Mouse (Mus musculus) lung, postnatal 36 days (tissue): ENCODE measurements around the gene Olfr1094.

ENCODE experiments used
- DNase-seq: peaks from one replicate; pipeline ENCODE4 v3.0.0; 2022; ENCODE audit warnings: mixed read lengths

Gene Olfr1094

GRCm38 (mm10) chr2:86824363-86824762 is at the start of gene Olfr1094:
TSS of gene Olfr1094 (plus strand) at chr2:86824663.
- no peak for DNase-seq

GRCm38 (mm10) chr2:86782179-86782578 is 42.3 kb upstream of the Olfr1094 start, which contains the start of gene Olfr1093:
TSS of gene Olfr1093 (plus strand) at chr2:86782479.
- no peak for DNase-seq

- no peak for DNase-seq
Observed at GRCm38 (mm10) chr2:86809918-86810317, 14.5 kb upstream of the Olfr1094 start, which contains the start of gene Olfr141. TSS of gene Olfr141 (minus strand) at chr2:86810018.

- DNase-seq, result no peak
Observed at GRCm38 (mm10) chr2:86851596-86851995, 27.1 kb downstream of the Olfr1094 start, which contains the start of gene Olfr1095. TSS of gene Olfr1095 (minus strand) at chr2:86851696.

- no peak for DNase-seq
Observed at GRCm38 (mm10) chr2:86874702-86875101, 50.2 kb downstream of the Olfr1094 start, which contains the start of gene Gm13723. TSS of gene Gm13723 (minus strand) at chr2:86874802.
